Mouse (Mus musculus): ENCODE measurements around the gene Zkscan16. TPM values are rescaled to one million over a fixed set of nuclear protein-coding genes. Genes with fewer than 3 reads are reported as not detected.

The Zkscan16 gene
- total and polyA plus RNA-seq, 3 experiments = not detected

GRCm38 (mm10) chr4:58911069-58911830, 32.2 kb upstream of the Zkscan16 start:
- H3K27me3 ChIP-seq (replicated peaks) = no peaks in the 10 kb centered on the region
- no peak for DNase-seq (ENCODE audit: extremely low read depth)
- peaks cover 48% of the 10 kb centered on the region for H3K79me2 ChIP-seq (replicated peaks; ENCODE audit: control insufficient read depth, extremely low read depth, insufficient read depth, poor library complexity, severe bottlenecking)
- H3K9ac ChIP-seq (ENCODE audit: insufficient read depth, low read depth) = peak overlapping the region; percentile 91
- H3K4me2 ChIP-seq (ENCODE audit: insufficient read depth, low read depth, poor library complexity, severe bottlenecking) = peak overlapping the region; percentile 95
- H3K9me3 ChIP-seq (replicated peaks; ENCODE audit: low read length) = no peaks in the 10 kb centered on the region
- peak overlapping the region; percentile 84 to 98 (median 85) for H3K4me3 ChIP-seq (replicated peaks in 1 of 3; ENCODE audit: low read depth in 2 of 3, low read length in 2 of 3, poor library complexity in 1 of 3)
- H3K27ac ChIP-seq (ENCODE audit: insufficient read depth, low read depth) = peak overlapping the region; percentile 61
- H3K4me1 ChIP-seq (ENCODE audit: control insufficient read depth in 1 of 2, insufficient read depth in 2 of 2) = peaks cover 7 to 56% of the 10 kb centered on the region in 2 experiments; a peak in 3 of 4 replicates
- H3K36me3 ChIP-seq (replicated peaks in 1 of 2; ENCODE audit: control insufficient read depth in 1 of 2, insufficient read depth in 1 of 2, low read length in 1 of 2) = no peaks in the 10 kb centered on the region
- in situ Hi-C loops (cut with MboI; ENCODE audit: low pct_ligation_motif_present, low pct_unique_long_range_greater_than_20kb, low sequenced_read_pairs) (no loop called here), dilution Hi-C loops (cut with MboI; ENCODE audit: extremely low pct_ligation_motif_present, extremely low pct_unique_long_range_greater_than_20kb, low sequenced_read_pairs) (no loop called here)
- TF ChIP-seq TBP (conservative IDR thresholded peaks at IDR 0.05; ENCODE audit: low read depth, low read length) = no peak
- TF ChIP-seq USF1 (IDR thresholded peaks at IDR 0.05; ENCODE audit: low read depth, low read length) = no peak
- no peak for TF ChIP-seq EP300 (IDR thresholded peaks at IDR 0.05; ENCODE audit: low read length)
- no peak for TF ChIP-seq PAX5 (IDR thresholded peaks at IDR 0.05; ENCODE audit: low read length)
- TF ChIP-seq RCOR1 (conservative IDR thresholded peaks at IDR 0.05; ENCODE audit: low read depth, low read length) = no peak
- TF ChIP-seq MYC (IDR thresholded peaks at IDR 0.05; ENCODE audit: low read depth, low read length) = no peak
- no peak for TF ChIP-seq NELFE (IDR thresholded peaks at IDR 0.05; ENCODE audit: low read depth, low read length)
- TF ChIP-seq ETS1 (conservative IDR thresholded peaks at IDR 0.05; ENCODE audit: low read depth, low read length) = no peak
- peak; percentile 18; the same call in 1 of the 2 replicates for TF ChIP-seq SIN3A (IDR thresholded peaks at IDR 0.05; ENCODE audit: low read length)
- TF ChIP-seq NRF1 (IDR thresholded peaks at IDR 0.05; ENCODE audit: low read depth, low read length) = no peak
- TF ChIP-seq MEF2A (IDR thresholded peaks at IDR 0.05; ENCODE audit: borderline replicate concordance, low read depth, low read length) = no peak
- no peak for TF ChIP-seq ZMIZ1 (IDR thresholded peaks at IDR 0.05; ENCODE audit: low read depth, low read length)
- peak; percentile 65 for TF ChIP-seq HCFC1 (IDR thresholded peaks at IDR 0.05; ENCODE audit: low read depth, low read length)
- no peak for TF ChIP-seq BHLHE40 (IDR thresholded peaks at IDR 0.05; ENCODE audit: low read depth, low read length)
- TF ChIP-seq GABPA (IDR thresholded peaks at IDR 0.05; ENCODE audit: insufficient replicate concordance, low read depth, low read length) = no peak
- TF ChIP-seq JUND (conservative IDR thresholded peaks at IDR 0.05; ENCODE audit: low read depth, low read length) = no peak
- TF ChIP-seq MAZ (IDR thresholded peaks at IDR 0.05; ENCODE audit: low read depth, low read length) = no peak
- TF ChIP-seq ZKSCAN1 (IDR thresholded peaks at IDR 0.05; ENCODE audit: borderline replicate concordance, low read depth, low read length) = no peak
- no peak for TF ChIP-seq JUN (IDR thresholded peaks at IDR 0.05; ENCODE audit: insufficient read depth, low read depth, low read length)
- TF ChIP-seq POLR2AphosphoS2 (IDR thresholded peaks at IDR 0.05; ENCODE audit: low read depth, low read length) = no peak
- TF ChIP-seq UBTF (IDR thresholded peaks at IDR 0.05; ENCODE audit: low read depth, low read length) = 0 out of 2 replicates have a peak, but pooled peaks have one; percentile 27
- no peak for TF ChIP-seq MAX (IDR thresholded peaks at IDR 0.05; ENCODE audit: low read length)
- TF ChIP-seq CHD2 (IDR thresholded peaks at IDR 0.05; ENCODE audit: low read length) = no peak
- TF ChIP-seq ELF1 (IDR thresholded peaks at IDR 0.05; ENCODE audit: low read depth, low read length) = no peak
- 0 out of 2 replicates have a peak, but pooled peaks have one; percentile 31 for TF ChIP-seq TCF12 (IDR thresholded peaks at IDR 0.05; ENCODE audit: low read depth, low read length)
- TF ChIP-seq ZNF384 (IDR thresholded peaks at IDR 0.05; ENCODE audit: low read depth, low read length) = no peak
- TF ChIP-seq CHD1 (IDR thresholded peaks at IDR 0.05; ENCODE audit: low read depth, low read length) = 0 out of 2 replicates have a peak, but pooled peaks have one; percentile 16
- TF ChIP-seq SMC3 (IDR thresholded peaks at IDR 0.05; ENCODE audit: low read depth, low read length) = no peak
- TF ChIP-seq E2F4 (IDR thresholded peaks at IDR 0.05; ENCODE audit: insufficient replicate concordance, low read depth, low read length) = no peak
- no peak for TF ChIP-seq IRF4 (IDR thresholded peaks at IDR 0.05; ENCODE audit: low read depth, low read length)
- TF ChIP-seq CTCF (conservative IDR thresholded peaks at IDR 0.05 in 1 of 2, IDR thresholded peaks at IDR 0.05 in 1 of 2; ENCODE audit: low read depth in 2 of 2, low read length in 2 of 2) = no peak
- no peak for TF ChIP-seq KAT2A (IDR thresholded peaks at IDR 0.05; ENCODE audit: insufficient replicate concordance, low read length)
- TF ChIP-seq ZC3H11A (IDR thresholded peaks at IDR 0.05; ENCODE audit: low read depth, low read length) = no peak
- no peak for TF ChIP-seq MAFK (IDR thresholded peaks at IDR 0.05; ENCODE audit: insufficient replicate concordance, low read length)
- no peak; the same call in 1 of the 2 replicates for TF ChIP-seq MXI1 (IDR thresholded peaks at IDR 0.05; ENCODE audit: low read depth, low read length)
- no peak for TF ChIP-seq RAD21 (IDR thresholded peaks at IDR 0.05; ENCODE audit: low read depth, low read length)
- no peak for TF ChIP-seq USF2 (conservative IDR thresholded peaks at IDR 0.05; ENCODE audit: low read depth, low read length)
- no peak for TF ChIP-seq POLR2A (IDR thresholded peaks at IDR 0.05; ENCODE audit: low read depth, low read length)
